8 mouse cellular contexts compared by ENCODE assay signal in the genomic region with DNA sequence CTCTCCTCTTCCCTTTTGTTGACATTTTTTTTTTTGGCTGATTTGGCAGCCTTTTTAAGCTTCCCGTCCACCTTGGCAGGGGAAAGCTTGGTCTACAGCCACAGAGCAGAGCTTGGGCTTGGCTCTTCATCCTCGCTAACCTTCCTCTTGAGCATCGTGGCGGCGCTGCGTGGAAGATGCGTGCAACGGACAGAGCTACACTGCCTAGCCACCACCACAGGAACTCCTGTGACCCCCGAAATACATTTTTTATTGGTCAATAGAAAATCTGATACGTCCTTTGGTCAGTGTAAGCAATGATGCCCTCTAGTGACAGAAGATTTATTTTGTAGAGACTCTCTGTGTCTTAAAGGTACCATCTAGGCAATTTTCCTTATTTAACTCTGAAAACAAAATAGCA. TPM values are rescaled to one million over a fixed set of nuclear protein-coding genes. Genes with fewer than 3 reads are reported as not detected.
DNase-seq lines count a peak whose midpoint lies in the region; ATAC-seq and TF ChIP-seq lines count a peak whose summit lies in the region.

No protein-coding gene starts in this region.

- no peaks in the 10 kb centered on the region for H3K4me1 ChIP-seq in forebrain, postnatal 0 days (ENCODE audit: insufficient read depth)
- no peaks in the 10 kb centered on the region for H3K4me1 ChIP-seq in forebrain, embryonic 13.5 days
- H3K4me1 ChIP-seq in neural tube, embryonic 15.5 days = no peaks in the 10 kb centered on the region
- H3K4me1 ChIP-seq in kidney, embryonic 16.5 days (ENCODE audit: insufficient read depth, low read length) = no peaks in the 10 kb centered on the region
- no peaks in the 10 kb centered on the region; the same call in 1 of the 2 replicates for H3K4me1 ChIP-seq in stomach, postnatal 0 days (replicated peaks; ENCODE audit: control insufficient read depth, insufficient read depth)

- no peak for DNase-seq in forebrain, postnatal 0 days
- no peak for DNase-seq in neural tube, embryonic 10.5 days (ENCODE audit: extremely low spot score, low spot score)
- no peak for DNase-seq in stomach, postnatal 0 days (ENCODE audit: low spot score)
- no peak for DNase-seq in thymus, postnatal 14 days
- no peak for DNase-seq in layer of hippocampus, adult 9-11 months

- 61% methylated on average over 10 of the region's 10 CpGs for WGBS in forebrain, postnatal 0 days
- WGBS in forebrain, embryonic 13.5 days = 69% methylated on average over 10 of the region's 10 CpGs
- 66% methylated on average over 10 of the region's 10 CpGs for WGBS in neural tube, embryonic 15.5 days
- WGBS in kidney, embryonic 16.5 days = 64% methylated on average over 10 of the region's 10 CpGs
- WGBS in stomach, postnatal 0 days = 41% methylated on average over 10 of the region's 10 CpGs

- H3K27me3 ChIP-seq in forebrain, postnatal 0 days (ENCODE audit: insufficient read depth, low read length) = no peaks in the 10 kb centered on the region
- H3K27me3 ChIP-seq in forebrain, embryonic 13.5 days = no peaks in the 10 kb centered on the region
- no peaks in the 10 kb centered on the region for H3K27me3 ChIP-seq in neural tube, embryonic 15.5 days (replicated peaks)
- H3K27me3 ChIP-seq in kidney, embryonic 16.5 days (ENCODE audit: insufficient read depth, low read length) = no peaks in the 10 kb centered on the region
- H3K27me3 ChIP-seq in stomach, postnatal 0 days (ENCODE audit: control insufficient read depth, insufficient read depth, low read length) = no peaks in the 10 kb centered on the region

- no peak for ATAC-seq in forebrain, postnatal 0 days
- no peak for ATAC-seq in forebrain, embryonic 13.5 days
- ATAC-seq in neural tube, embryonic 15.5 days (ENCODE audit: low FRiP score) = no peak
- no peak for ATAC-seq in kidney, embryonic 16.5 days (ENCODE audit: low FRiP score, low TSS enrichment)
- no peak for ATAC-seq in stomach, postnatal 0 days (ENCODE audit: low FRiP score, low TSS enrichment)

- H3K36me3 ChIP-seq in forebrain, postnatal 0 days (ENCODE audit: insufficient read depth) = no peaks in the 10 kb centered on the region
- no peaks in the 10 kb centered on the region for H3K36me3 ChIP-seq in forebrain, embryonic 13.5 days (ENCODE audit: poor library complexity, severe bottlenecking)
- no peaks in the 10 kb centered on the region for H3K36me3 ChIP-seq in neural tube, embryonic 15.5 days
- H3K36me3 ChIP-seq in kidney, embryonic 16.5 days (ENCODE audit: insufficient read depth, low read length) = no peaks in the 10 kb centered on the region
- H3K36me3 ChIP-seq in stomach, postnatal 0 days (ENCODE audit: control insufficient read depth, insufficient read depth, low read length) = no peaks in the 10 kb centered on the region

- no peak overlapping the region for H3K4me3 ChIP-seq in forebrain, postnatal 0 days (ENCODE audit: low read depth, low read length)
- no peak overlapping the region for H3K4me3 ChIP-seq in forebrain, embryonic 13.5 days
- H3K4me3 ChIP-seq in neural tube, embryonic 15.5 days (replicated peaks) = no peak overlapping the region
- no peak overlapping the region for H3K4me3 ChIP-seq in kidney, embryonic 16.5 days (ENCODE audit: low read length)
- peak overlapping the region; percentile 12; the same call in 1 of the 2 replicates for H3K4me3 ChIP-seq in stomach, postnatal 0 days (ENCODE audit: low read depth, low read length)

- H3K27ac ChIP-seq in forebrain, postnatal 0 days (ENCODE audit: low read depth, low read length) = no peak overlapping the region
- no peak overlapping the region for H3K27ac ChIP-seq in forebrain, embryonic 13.5 days
- H3K27ac ChIP-seq in neural tube, embryonic 15.5 days (replicated peaks) = no peak overlapping the region
- no peak overlapping the region for H3K27ac ChIP-seq in kidney, embryonic 16.5 days (ENCODE audit: low read length)
- no peak overlapping the region for H3K27ac ChIP-seq in stomach, postnatal 0 days (replicated peaks)

- no peak for TF ChIP-seq EP300 in stomach, postnatal 0 days (optimal IDR thresholded peaks at IDR 0.05)

- no peak overlapping the region for H3K9ac ChIP-seq in forebrain, postnatal 0 days
- no peak overlapping the region for H3K9ac ChIP-seq in forebrain, embryonic 13.5 days
- no peak overlapping the region for H3K9ac ChIP-seq in neural tube, embryonic 15.5 days (replicated peaks)
- H3K9ac ChIP-seq in kidney, embryonic 16.5 days (replicated peaks; ENCODE audit: low read length) = no peak overlapping the region
- H3K9ac ChIP-seq in stomach, postnatal 0 days (ENCODE audit: low read length) = no peak overlapping the region

- no peaks in the 10 kb centered on the region for H3K9me3 ChIP-seq in forebrain, postnatal 0 days (ENCODE audit: low read length)
- H3K9me3 ChIP-seq in forebrain, embryonic 13.5 days (replicated peaks) = no peaks in the 10 kb centered on the region
- no peaks in the 10 kb centered on the region for H3K9me3 ChIP-seq in neural tube, embryonic 15.5 days (replicated peaks)
- no peaks in the 10 kb centered on the region for H3K9me3 ChIP-seq in kidney, embryonic 16.5 days (ENCODE audit: low read length)
- no peaks in the 10 kb centered on the region for H3K9me3 ChIP-seq in stomach, postnatal 0 days (ENCODE audit: control insufficient read depth, low read length)

- peak overlapping the region; percentile 8; the same call in 1 of the 2 replicates for H3K4me2 ChIP-seq in forebrain, postnatal 0 days (ENCODE audit: low read depth)
- no peak overlapping the region for H3K4me2 ChIP-seq in forebrain, embryonic 13.5 days
- peak overlapping the region; percentile 29; the same call in 1 of the 2 replicates for H3K4me2 ChIP-seq in neural tube, embryonic 15.5 days
- peak overlapping the region; percentile 12; the same call in 1 of the 2 replicates for H3K4me2 ChIP-seq in kidney, embryonic 16.5 days (replicated peaks; ENCODE audit: low read depth, low read length)
- H3K4me2 ChIP-seq in stomach, postnatal 0 days (replicated peaks; ENCODE audit: low read depth) = peak overlapping the region; percentile 51

- peak; percentile 26; the same call in 1 of the 2 replicates for TF ChIP-seq CTCF in forebrain, postnatal 0 days (IDR thresholded peaks at IDR 0.05; ENCODE audit: low read depth)
- TF ChIP-seq CTCF in stomach, postnatal 0 days (IDR thresholded peaks at IDR 0.05; ENCODE audit: low read depth) = peak; percentile 70

RNA-seq across cellular contexts. Expression of a gene that starts 6.1 kb away (rescaled TPM):
- 0.77 and 2.5 TPM in 2 replicates for total RNA-seq in forebrain, postnatal 0 days (2014; rRNA removed)
- polyA plus RNA-seq in forebrain, postnatal 0 days (2015; fragmentation: Nextera tagmentation; extraction: Ambion mirVana) = 0.85 and 0.94 TPM in 2 replicates
- polyA plus RNA-seq in forebrain, embryonic 13.5 days (2015; fragmentation: Nextera tagmentation; extraction: Ambion mirVana) = 0.19 and 0.40 TPM in 2 replicates
- polyA plus RNA-seq in neural tube, embryonic 15.5 days (2015; fragmentation: Nextera tagmentation; extraction: Ambion mirVana) = 1.4 and 2.1 TPM in 2 replicates
- polyA plus RNA-seq in kidney, embryonic 16.5 days (2015; fragmentation: Nextera tagmentation; extraction: Ambion mirVana) = 4.0 and 5.3 TPM in 2 replicates
- 8.3 and 9.0 TPM in 2 replicates for polyA plus RNA-seq in stomach, postnatal 0 days (2015; fragmentation: Nextera tagmentation; extraction: Ambion mirVana)

RNA-seq across cellular contexts. Expression of a gene that starts 29.0 kb away (rescaled TPM):
- total RNA-seq in forebrain, postnatal 0 days (2014; rRNA removed) = 3.8 and 11.1 TPM in 2 replicates
- polyA plus RNA-seq in forebrain, postnatal 0 days (2015; fragmentation: Nextera tagmentation; extraction: Ambion mirVana) = 6.0 and 8.5 TPM in 2 replicates
- 4.4 and 6.2 TPM in 2 replicates for polyA plus RNA-seq in forebrain, embryonic 13.5 days (2015; fragmentation: Nextera tagmentation; extraction: Ambion mirVana)
- 21.1 and 200 TPM in 2 replicates for polyA plus RNA-seq in neural tube, embryonic 15.5 days (2015; fragmentation: Nextera tagmentation; extraction: Ambion mirVana)
- polyA plus RNA-seq in kidney, embryonic 16.5 days (2015; fragmentation: Nextera tagmentation; extraction: Ambion mirVana) = 352 and 628 TPM in 2 replicates
- 3,095 and 3,545 TPM in 2 replicates for polyA plus RNA-seq in stomach, postnatal 0 days (2015; fragmentation: Nextera tagmentation; extraction: Ambion mirVana)
